Mouse (Mus musculus) left cerebral cortex, postnatal 25 days (tissue): ENCODE data around the gene Gm5678. TPM values are rescaled to one million over a fixed set of nuclear protein-coding genes. Genes with fewer than 3 reads are reported as not detected.

ENCODE experiments used
- DNase-seq, 2 experiments: peaks; one replicate each; pipeline ENCODE4 v3.0.0; 2022; ENCODE audit warnings: low spot score in 2 of 2, mixed read lengths in 1 of 2
- intact Hi-C: fragments of 180-260 bp; cut with DNase I; formaldehyde crosslinking; loops from one replicate; pipeline ENCODE4 v1.15.1; 2025
- total RNA-seq, 2 experiments: library from RNA; stranded (reverse); gene quantifications; 2 replicates each; pipeline ENCODE4 v1.2.3; 2021

Gm5678 gene
- 1 to 10 TPM; 3.4 to 4.0 TPM for total RNA-seq

DNA sequence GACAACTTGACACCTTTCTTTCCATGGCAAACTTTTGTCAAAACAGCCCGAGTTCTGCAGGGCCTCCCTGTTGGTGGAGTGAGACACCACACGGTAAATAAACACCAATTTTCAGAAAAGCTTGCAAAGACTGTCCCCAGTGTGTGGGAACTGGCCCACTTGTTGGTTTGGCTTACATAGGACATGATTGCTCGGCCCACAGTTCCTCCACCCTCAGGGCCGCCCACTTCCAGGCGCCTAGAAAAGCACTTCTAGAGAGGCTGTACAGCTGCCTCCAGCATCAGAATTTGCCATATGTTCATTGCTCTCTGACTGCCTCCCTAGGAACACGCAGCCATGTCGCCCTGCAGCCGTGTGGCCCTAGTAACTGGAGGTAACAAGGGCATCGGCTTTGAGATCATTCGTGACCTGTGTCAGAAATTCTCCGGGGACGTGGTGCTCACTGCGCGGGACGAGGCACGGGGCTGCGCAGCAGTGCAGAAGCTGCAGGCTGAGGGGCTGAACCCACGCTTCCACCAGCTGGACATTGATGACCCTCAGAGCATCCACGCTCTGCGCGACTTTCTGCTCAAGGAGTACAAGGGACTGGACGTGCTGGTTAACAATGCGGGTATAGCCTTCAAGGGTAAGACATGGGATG is at the start of gene Gm5678:
Gene Gm5678, plus strand, starts transcription at position 337 of the 640 bp plus-strand sequence.
- DNase-seq, result peak; percentile 34 to 82
- intact Hi-C loops, result no loop called here

- DNase-seq, result no peak
- intact Hi-C loops, result no loop called here
These were observed 49.4 kb upstream of the Gm5678 start for GRCm38 (mm10) chr16:93578346-93579005.

DNA sequence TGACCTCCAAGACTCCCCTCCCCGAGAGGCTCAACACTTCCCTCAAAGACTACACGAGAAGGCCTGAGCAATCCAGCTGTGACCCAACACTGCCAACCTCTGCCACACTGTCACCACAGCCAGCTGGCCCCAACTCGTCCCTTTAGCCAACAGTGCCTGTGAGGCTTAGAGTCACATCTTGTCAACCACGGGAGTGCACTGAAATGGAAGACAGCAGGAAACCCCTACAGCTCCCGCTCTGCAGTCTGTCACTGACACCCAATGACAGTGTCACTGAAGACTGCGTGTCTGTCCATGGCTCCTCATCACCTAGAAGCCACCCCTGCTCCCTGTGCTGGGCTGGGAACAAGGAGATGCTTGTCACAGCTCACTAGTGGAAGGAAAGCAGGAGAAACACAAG is 46.8 kb upstream of the Gm5678 start:
- DNase-seq, result no peak

GRCm38 (mm10) chr16:93584976-93585702 is 42.8 kb upstream of the Gm5678 start:
- intact Hi-C loops, result no loop called here
- DNase-seq, result peak in 1 of 2 experiments; percentile 8

More for the DNA sequence above, 46.8 kb upstream of the Gm5678 start:
- intact Hi-C loops, result no loop called here

DNA sequence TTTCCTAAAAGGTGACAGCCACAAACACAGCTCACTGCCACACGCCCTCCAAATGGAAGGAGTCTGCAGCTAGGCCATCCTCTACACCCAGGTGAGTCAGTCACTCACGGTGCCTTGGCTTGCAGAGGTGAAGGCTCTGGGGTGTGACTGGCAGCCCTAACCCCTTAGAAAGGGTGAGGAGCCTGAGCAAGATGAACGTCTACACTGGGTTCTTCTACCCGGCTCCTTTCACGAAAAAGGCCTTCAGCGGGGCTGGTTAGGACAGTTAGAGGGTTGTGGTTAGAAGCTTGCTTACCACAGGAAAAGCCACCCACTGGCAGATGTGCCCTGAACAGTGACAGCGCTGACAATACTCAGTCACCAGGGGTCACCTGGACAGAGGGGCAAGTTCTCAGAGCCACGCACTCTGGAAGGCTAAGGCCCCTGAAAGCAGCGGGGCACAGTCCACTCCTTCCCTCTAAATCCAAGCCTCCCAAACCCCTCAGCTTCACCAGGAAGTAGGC is 42.1 kb upstream of the Gm5678 start:
- intact Hi-C loops, result no loop called here
- no peak for DNase-seq

DNA sequence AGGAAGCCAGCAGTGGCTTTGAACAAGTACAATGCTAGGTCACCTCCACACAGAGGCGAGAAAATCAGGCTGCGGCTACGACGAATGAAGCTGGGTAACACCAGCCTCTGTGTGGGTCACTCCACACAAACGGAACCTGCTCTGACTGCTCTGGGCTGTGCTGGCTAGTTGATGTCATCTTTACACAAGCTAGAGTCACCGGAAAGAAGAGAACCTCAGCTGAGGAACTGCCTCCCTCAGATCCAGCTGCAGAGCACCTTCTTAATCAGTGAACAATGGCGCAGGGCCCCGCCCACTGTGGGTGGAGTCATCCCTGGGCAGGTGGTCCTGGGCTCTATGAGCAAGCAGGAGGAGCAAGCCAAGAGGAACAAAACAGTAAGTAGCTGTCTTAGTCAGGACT is 41.5 kb upstream of the Gm5678 start:
- no peak for DNase-seq
- intact Hi-C loops, result no loop called here

- intact Hi-C loops, result no loop called here
- no peak for DNase-seq
These were observed 39.6 kb upstream of the Gm5678 start for GRCm38 (mm10) chr16:93588281-93588680.

GRCm38 (mm10) chr16:93590915-93591314 is 37.0 kb upstream of the Gm5678 start:
- intact Hi-C loops, result no loop called here
- DNase-seq, result no peak

- intact Hi-C loops, result no loop called here
- DNase-seq, result no peak
These were observed 36.2 kb upstream of the Gm5678 start for GRCm38 (mm10) chr16:93591450-93592430.

- no peak for DNase-seq
- intact Hi-C loops, result no loop called here
These were observed 35.2 kb upstream of the Gm5678 start for GRCm38 (mm10) chr16:93592711-93593110.

DNA sequence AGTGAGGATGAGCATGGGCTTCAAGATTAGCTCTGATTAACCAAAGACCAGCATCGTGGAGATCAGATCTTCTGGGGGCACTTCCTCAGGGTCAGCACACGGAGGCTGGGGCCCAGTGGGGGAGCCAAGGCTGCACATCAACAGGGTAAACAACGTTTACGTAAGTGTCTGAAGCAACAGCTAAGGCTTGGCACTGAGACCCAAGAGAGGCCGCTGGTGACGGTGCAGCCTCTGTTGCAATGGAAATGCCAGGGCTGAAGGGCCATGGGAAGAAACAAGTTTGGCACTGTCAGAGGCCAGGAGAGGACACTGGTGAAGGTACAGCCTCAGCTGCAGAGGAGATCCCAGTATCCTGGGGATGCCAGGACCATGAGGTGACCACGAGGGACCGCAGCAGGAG is 34.5 kb upstream of the Gm5678 start:
- no peak for DNase-seq
- intact Hi-C loops, result no loop called here

- DNase-seq, result no peak
- intact Hi-C loops, result no loop called here
These were observed 33.4 kb upstream of the Gm5678 start for GRCm38 (mm10) chr16:93594448-93594847.

DNA sequence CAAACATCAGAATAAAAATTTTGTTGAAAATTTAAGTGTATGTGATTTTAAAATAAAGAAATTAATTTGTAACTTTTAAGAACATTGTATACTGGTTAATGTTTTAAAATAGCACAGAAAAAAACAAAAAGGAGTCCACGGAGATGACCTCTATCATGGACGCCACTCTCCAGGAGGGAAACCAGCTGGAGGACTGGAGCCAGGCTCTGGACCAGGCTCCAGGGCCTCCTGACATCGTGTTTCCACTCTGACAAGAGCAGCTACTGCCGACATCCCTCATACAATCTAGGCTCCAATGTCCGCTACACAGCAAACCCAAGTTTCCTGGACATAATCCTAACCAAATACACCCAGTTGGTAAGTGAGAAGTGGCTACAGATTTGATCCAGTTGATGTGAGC is 32.1 kb upstream of the Gm5678 start:
- intact Hi-C loops, result no loop called here
- no peak for DNase-seq

DNA sequence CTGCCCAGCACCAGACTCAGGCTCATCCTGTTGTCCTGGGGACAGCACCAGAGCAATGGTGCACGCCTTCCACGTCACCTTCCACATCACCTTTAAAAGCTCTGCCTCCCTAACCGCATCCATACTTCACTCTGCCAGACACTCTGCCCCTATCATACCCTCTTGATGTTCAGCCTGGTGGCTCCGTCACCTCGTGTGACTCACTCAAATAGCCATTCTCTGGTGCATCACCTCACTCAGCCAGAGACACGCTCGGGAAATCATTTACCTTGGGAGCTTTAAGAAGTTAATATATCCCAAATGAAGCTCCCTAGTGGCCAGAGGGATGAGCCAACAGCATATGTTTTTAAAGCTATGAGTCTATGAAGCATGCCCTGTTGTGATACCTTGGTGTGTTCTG is 31.1 kb upstream of the Gm5678 start:
- intact Hi-C loops, result no loop called here
- DNase-seq, result no peak

GRCm38 (mm10) chr16:93597551-93597950 is 30.3 kb upstream of the Gm5678 start:
- intact Hi-C loops, result no loop called here

DNA sequence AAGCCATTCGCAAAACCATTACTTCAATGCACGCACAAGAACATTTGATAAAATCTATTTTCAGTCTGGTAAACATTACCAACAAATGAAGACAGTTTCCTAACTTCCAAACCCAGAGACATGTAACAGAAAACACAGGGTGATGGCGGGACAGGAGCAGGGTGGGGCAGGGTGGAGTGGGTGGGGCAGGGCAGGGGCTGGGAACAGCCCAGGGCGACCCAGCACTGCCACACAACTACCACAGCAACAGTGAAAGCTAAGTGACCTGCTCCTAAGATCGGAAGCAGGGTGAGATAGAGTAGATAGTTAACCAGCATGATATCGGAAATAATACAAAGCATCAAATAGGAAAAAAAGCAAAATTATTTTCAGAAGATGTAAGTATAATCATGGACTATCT is 28.4 kb upstream of the Gm5678 start:
- no peak for DNase-seq

More at GRCm38 (mm10) chr16:93597551-93597950, 30.3 kb upstream of the Gm5678 start:
- no peak for DNase-seq

GRCm38 (mm10) chr16:93603439-93604212 is 24.3 kb upstream of the Gm5678 start, which contains the start of gene Setd4:
TSS of gene Setd4 (minus strand) at chr16:93604063.
- peak; percentile 93 to 97 for DNase-seq
- intact Hi-C loops, result no loop called here

More for the DNA sequence above, 28.4 kb upstream of the Gm5678 start:
- intact Hi-C loops, result no loop called here

DNA sequence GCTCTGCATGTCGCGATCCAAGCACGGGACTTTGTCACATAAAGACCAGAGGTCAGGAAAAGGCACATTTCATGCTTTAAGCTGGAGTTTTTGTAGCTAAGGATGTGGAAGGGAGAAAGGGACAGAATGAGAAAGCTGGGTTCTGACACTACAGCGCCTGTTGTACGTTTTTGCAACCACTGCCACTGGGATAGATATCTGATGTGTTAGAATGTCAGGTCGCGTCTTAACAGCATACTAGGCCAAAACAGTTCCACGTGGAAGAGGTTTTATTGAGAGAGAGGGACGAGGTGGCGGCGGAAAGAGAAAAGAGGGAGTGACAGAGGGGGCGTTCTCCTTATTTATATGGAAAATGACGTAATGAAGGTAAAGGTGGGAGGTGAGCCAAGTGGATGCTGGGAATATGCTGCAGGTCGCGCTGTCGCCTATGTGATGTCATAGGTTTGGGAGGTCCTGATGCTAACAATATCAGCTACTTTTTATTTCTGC is 23.4 kb upstream of the Gm5678 start:
- peak; percentile 28 to 57 for DNase-seq
- intact Hi-C loops, result no loop called here
